Mouse (Mus musculus) neural tube, embryonic 15.5 days (tissue): Measurements from ENCODE around the gene Tcp10a. TPM values are rescaled to one million over a fixed set of nuclear protein-coding genes. Genes with fewer than 3 reads are reported as not detected.
"Not testable (repeated sequence)": the region's sequence is repeated elsewhere in the genome, so short reads cannot be mapped to it uniquely, and the experiment has no call there.

ENCODE experiments used
- ATAC-seq: fragments of 200-750 bp; cut with Nextera tagmentation; 2 replicates; pipeline ENCODE4 v1.8.0; 2017; ENCODE audit warnings: mild to moderate bottlenecking, moderate TSS enrichment, moderate library complexity; ENCODE audit not compliant: low FRiP score
- H3K27ac ChIP-seq: fragments of 300-500 bp; sonication (generic); replicated peaks from 2 replicates; pipeline ENCODE4 v1.5.1; 2015; ENCODE audit warnings: mild to moderate bottlenecking, inconsistent platforms
- H3K27me3 ChIP-seq: fragments of 300-500 bp; sonication (generic); replicated peaks from 2 replicates; pipeline ENCODE4 v1.6.1; 2015; ENCODE audit warnings: inconsistent platforms
- H3K36me3 ChIP-seq: fragments of 300-500 bp; sonication (generic); 2 replicates; pipeline ENCODE4 v1.6.1; 2015; ENCODE audit warnings: inconsistent platforms
- H3K4me1 ChIP-seq: fragments of 300-500 bp; sonication (generic); 2 replicates; pipeline ENCODE4 v1.6.1; 2015; ENCODE audit warnings: inconsistent platforms
- H3K4me2 ChIP-seq: fragments of 300-500 bp; sonication (generic); 2 replicates; pipeline ENCODE4 v1.6.1; 2015; ENCODE audit warnings: inconsistent platforms, mild to moderate bottlenecking, moderate library complexity
- H3K4me3 ChIP-seq: fragments of 300-500 bp; sonication (generic); replicated peaks from 2 replicates; pipeline ENCODE4 v1.5.1; 2015; ENCODE audit warnings: mild to moderate bottlenecking, inconsistent platforms
- H3K9ac ChIP-seq: fragments of 300-500 bp; sonication (generic); replicated peaks from 2 replicates; pipeline ENCODE4 v1.6.1; 2015; ENCODE audit warnings: mild to moderate bottlenecking, inconsistent platforms
- H3K9me3 ChIP-seq: fragments of 300-500 bp; sonication (generic); replicated peaks from 2 replicates; pipeline ENCODE4 v1.6.1; 2016; ENCODE audit warnings: inconsistent platforms
- WGBS: fragments of 180-500 bp; shearing (Covaris S2); methylation state at CpG from one replicate; pipeline ENCODE4 v1.1.7; 2015; ENCODE audit warnings: mixed read lengths; 5-methylcytosine and 5-hydroxymethylcytosine counted together
- polyA plus RNA-seq: library from polyadenylated mRNA; unstranded; fragments of >200 nt; fragmentation: Nextera tagmentation; extraction: Ambion mirVana; gene quantifications from 2 replicates; pipeline ENCODE4 v1.2.1, GENCODE M21; 2015

Gene Tcp10a
- polyA plus RNA-seq, 1 experiment from 2014 or later, result not detected

DNA sequence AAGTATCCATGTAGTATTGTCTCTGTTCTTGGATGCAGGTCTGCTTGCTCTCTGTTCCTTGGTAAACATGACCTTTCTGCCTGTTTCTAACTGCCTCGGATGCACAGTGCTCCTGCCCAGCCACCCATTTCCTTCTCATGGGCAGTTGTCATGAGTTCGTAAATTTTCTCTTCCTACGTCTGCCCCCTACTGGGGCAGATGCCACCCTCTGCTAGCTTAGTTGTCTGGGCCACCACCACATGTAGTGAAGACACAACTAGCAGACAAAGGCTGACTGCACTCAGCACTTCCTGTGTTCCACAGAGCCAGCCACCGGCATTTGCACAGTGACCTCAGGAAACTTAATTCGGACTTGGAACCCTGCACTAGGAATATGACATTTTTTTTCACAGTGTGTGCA, 8.3 kb downstream of the Tcp10a start:
- not testable (repeated sequence) for H3K4me3 ChIP-seq, H3K4me1 ChIP-seq, H3K9ac ChIP-seq, ATAC-seq, H3K27ac ChIP-seq, H3K9me3 ChIP-seq, H3K36me3 ChIP-seq, H3K4me2 ChIP-seq, H3K27me3 ChIP-seq
- 77% methylated on average over 2 of the region's 5 CpGs for WGBS

- 65% methylated on average over 8 of the region's 9 CpGs for WGBS
- H3K4me1 ChIP-seq, H3K4me3 ChIP-seq, H3K9ac ChIP-seq, ATAC-seq, H3K27me3 ChIP-seq, H3K36me3 ChIP-seq, H3K4me2 ChIP-seq, H3K9me3 ChIP-seq, H3K27ac ChIP-seq: not testable (repeated sequence)
These were observed 12.9 kb downstream of the Tcp10a start for GRCm38 (mm10) chr17:7337381-7337780.

GRCm38 (mm10) chr17:7348765-7349164, 24.3 kb downstream of the Tcp10a start:
- not testable (repeated sequence) for ATAC-seq, H3K27me3 ChIP-seq, H3K4me2 ChIP-seq, H3K36me3 ChIP-seq, H3K4me3 ChIP-seq, H3K4me1 ChIP-seq, H3K27ac ChIP-seq, H3K9ac ChIP-seq, H3K9me3 ChIP-seq
- WGBS, result 77% methylated on average over 2 of the region's 3 CpGs

- WGBS, result 81% methylated on average over 1 of the region's 1 CpGs
- not testable (repeated sequence) for H3K4me3 ChIP-seq, H3K4me2 ChIP-seq, H3K4me1 ChIP-seq, H3K9me3 ChIP-seq, H3K27me3 ChIP-seq, ATAC-seq, H3K9ac ChIP-seq, H3K36me3 ChIP-seq, H3K27ac ChIP-seq
These were observed 28.1 kb downstream of the Tcp10a start, which contains the start of gene Ttll2 for GRCm38 (mm10) chr17:7352596-7352995. TSS of gene Ttll2 (minus strand) at chr17:7352696.

DNA sequence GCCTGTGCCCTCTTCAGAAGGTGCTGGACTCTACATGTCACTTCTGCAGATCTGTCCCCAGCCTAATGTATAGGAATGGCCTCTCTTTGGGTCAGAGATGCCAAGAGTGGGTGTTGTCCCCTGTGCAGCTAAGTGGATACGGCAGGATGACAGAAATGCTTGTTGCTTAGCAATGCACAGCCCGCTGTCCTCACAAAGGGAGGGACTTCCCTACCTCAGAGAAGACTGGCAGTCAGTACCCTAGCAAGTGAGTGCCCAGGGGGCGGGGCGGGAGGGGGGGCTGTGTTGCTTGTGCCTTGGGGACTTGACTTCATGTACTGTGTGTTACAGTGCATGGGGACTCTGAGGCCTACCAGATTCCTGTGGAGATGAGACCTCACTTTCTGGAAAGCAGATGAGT, 35.4 kb downstream of the Tcp10a start:
- not testable (repeated sequence) for H3K4me1 ChIP-seq, ATAC-seq, H3K27me3 ChIP-seq, H3K4me3 ChIP-seq, H3K4me2 ChIP-seq, H3K9me3 ChIP-seq, H3K36me3 ChIP-seq, H3K9ac ChIP-seq, H3K27ac ChIP-seq
- WGBS, result 69% methylated on average over 4 of the region's 4 CpGs

DNA sequence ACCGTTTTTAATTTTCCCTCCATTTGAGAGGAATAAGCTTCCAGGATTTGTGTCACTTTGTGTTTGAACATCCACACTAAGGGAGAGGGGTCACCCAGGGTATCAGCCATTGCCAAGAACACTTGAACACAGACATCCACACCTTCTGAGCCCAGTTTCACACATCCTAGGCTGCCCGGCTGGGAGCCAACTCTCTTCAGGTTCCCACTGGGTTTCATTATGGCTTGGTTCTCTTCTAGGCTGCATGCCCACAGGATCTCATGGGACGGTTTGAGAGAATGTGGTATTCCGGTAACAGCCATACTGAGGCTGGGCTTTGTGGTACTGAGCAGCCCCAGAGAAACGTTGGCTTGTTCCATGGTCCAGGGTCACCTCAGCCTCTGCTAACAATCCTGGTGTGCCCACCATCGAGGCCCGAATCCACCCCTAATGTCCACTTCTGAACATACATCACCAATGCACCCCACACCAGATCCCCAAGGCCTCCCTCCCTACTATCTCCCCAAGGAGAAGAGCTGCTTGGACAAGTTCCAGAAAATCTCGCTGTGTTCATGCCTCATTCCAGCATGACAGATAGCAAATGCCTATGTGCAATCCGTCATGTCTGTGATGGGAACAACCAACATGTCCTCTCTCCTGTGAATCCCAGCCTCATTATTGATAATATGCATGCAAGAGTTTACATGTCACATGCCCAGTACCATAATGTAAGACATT, 36.5 kb downstream of the Tcp10a start:
- not testable (repeated sequence) for H3K9ac ChIP-seq, H3K4me1 ChIP-seq, H3K36me3 ChIP-seq, H3K4me3 ChIP-seq, H3K4me2 ChIP-seq, H3K9me3 ChIP-seq, ATAC-seq, H3K27me3 ChIP-seq, H3K27ac ChIP-seq
- 81% methylated on average over 9 of the region's 9 CpGs for WGBS

GRCm38 (mm10) chr17:7365615-7366014, 41.2 kb downstream of the Tcp10a start:
- WGBS, result no CpG with 5 or more reads among the region's 3 CpGs
- not testable (repeated sequence) for H3K4me3 ChIP-seq, H3K36me3 ChIP-seq, H3K9me3 ChIP-seq, H3K4me2 ChIP-seq, H3K4me1 ChIP-seq, H3K27ac ChIP-seq, H3K9ac ChIP-seq, ATAC-seq, H3K27me3 ChIP-seq

DNA sequence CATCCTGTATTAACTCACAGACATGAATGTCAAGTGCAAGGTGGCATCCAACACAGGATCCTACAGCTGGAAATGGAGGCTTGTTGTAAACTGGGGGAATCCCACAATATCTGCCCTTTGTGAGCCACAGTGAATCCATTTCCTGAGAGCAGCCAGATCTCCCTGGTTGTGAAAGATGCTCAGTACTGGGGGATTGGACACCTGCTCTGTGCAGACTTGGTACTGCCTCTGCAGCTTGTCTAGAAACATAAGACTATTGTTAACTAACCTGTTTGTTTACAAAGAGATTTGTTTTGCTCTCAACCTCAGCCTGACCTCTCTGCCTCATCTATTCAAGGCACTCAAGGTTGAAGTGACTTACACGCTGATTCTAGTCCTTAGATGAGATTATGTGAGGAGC, 41.8 kb downstream of the Tcp10a start:
- H3K9ac ChIP-seq, H3K9me3 ChIP-seq, H3K4me2 ChIP-seq, H3K4me1 ChIP-seq, ATAC-seq, H3K27me3 ChIP-seq, H3K27ac ChIP-seq, H3K36me3 ChIP-seq, H3K4me3 ChIP-seq: not testable (repeated sequence)
- 0% methylated on average over 1 of the region's 1 CpGs for WGBS

DNA sequence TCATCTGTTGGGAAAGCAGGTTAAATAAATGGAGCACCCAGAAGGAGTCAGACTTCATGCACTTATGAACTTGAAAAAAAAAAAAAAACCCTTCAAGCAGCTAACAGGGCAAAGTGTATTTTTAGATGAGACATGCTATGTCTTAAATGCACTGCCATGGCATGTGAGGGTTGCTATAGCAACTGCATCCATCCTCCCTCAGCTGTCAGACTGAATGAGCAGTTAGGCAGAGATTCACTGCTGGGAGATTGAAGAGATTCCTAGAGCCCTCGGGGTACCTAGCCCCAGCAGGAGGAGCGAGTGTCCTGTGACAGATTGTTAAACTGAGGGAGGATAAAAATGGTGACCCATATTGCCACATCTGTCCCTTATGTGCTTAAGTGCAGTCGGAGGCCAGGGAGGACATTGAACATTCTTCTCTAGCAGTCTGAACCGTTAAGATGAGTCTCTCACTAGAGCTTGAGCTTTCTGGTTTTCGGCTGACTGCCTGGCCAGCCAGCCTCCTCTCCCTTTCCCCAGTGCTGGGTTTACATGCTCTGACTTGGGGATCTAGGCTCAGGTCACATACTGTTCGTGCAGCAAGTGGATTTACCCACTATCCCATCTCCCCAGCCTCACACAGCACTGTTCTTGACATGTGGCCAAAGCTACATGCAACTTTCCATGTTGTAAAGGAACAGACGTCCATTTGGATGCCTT, 42.4 kb downstream of the Tcp10a start:
- not testable (repeated sequence) for H3K4me3 ChIP-seq, H3K36me3 ChIP-seq, H3K27me3 ChIP-seq, H3K4me2 ChIP-seq, H3K9me3 ChIP-seq, H3K27ac ChIP-seq, H3K4me1 ChIP-seq, H3K9ac ChIP-seq
- ATAC-seq, result peak; percentile 89
- WGBS, result 11% methylated on average over 5 of the region's 7 CpGs

- H3K4me1 ChIP-seq, H3K36me3 ChIP-seq, ATAC-seq, H3K4me2 ChIP-seq, H3K9me3 ChIP-seq, H3K27me3 ChIP-seq, H3K27ac ChIP-seq, H3K4me3 ChIP-seq, H3K9ac ChIP-seq: not testable (repeated sequence)
- 81% methylated on average over 5 of the region's 6 CpGs for WGBS
These were observed 45.0 kb downstream of the Tcp10a start for GRCm38 (mm10) chr17:7369401-7369800.

DNA sequence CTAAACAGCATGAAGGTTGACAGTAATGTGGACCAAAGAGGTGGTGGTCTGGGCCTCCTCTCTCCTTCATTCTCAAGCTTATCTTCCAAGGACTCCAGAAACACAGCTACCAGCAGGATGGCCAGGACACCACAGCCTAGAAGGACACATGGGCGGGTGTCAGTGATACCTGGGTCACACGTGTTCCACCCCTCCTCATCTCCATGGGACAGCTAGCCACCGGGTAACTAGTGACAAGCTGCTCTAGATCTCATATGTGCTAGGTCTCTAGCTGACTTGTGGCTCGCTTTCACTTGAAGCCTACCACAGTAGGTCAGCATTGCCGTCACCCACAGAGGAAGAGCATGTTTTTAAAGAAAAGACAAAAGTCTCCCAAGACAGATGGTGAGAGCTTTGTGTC, 47.4 kb downstream of the Tcp10a start, which contains the start of gene Gm49630:
Gene Gm49630, minus strand, starts transcription at position 101 of the 400 bp plus-strand sequence.
- not testable (repeated sequence) for ATAC-seq, H3K4me3 ChIP-seq, H3K36me3 ChIP-seq, H3K4me1 ChIP-seq, H3K4me2 ChIP-seq, H3K27ac ChIP-seq, H3K9ac ChIP-seq, H3K9me3 ChIP-seq, H3K27me3 ChIP-seq
- WGBS, result 100% methylated on average over 2 of the region's 5 CpGs

GRCm38 (mm10) chr17:7376951-7377700, 52.7 kb downstream of the Tcp10a start:
- H3K4me2 ChIP-seq, H3K27me3 ChIP-seq: not testable (repeated sequence)
- WGBS, result 83% methylated on average over 1 of the region's 3 CpGs

More at GRCm38 (mm10) chr17:7376951-7377700, 52.7 kb downstream of the Tcp10a start:
- ATAC-seq, result peak; percentile 40; the same call in 1 of the 2 replicates
- not testable (repeated sequence) for H3K27ac ChIP-seq, H3K36me3 ChIP-seq, H3K4me1 ChIP-seq, H3K4me3 ChIP-seq, H3K9me3 ChIP-seq, H3K9ac ChIP-seq
